Mouse (Mus musculus) testis, postnatal 10 days (tissue): ENCODE results near the gene Slc41a3.

Experiments used
- DNase-seq: peaks from one replicate; pipeline ENCODE4 v3.0.0; 2021; ENCODE audit warnings: low spot score

Gene Slc41a3

DNA sequence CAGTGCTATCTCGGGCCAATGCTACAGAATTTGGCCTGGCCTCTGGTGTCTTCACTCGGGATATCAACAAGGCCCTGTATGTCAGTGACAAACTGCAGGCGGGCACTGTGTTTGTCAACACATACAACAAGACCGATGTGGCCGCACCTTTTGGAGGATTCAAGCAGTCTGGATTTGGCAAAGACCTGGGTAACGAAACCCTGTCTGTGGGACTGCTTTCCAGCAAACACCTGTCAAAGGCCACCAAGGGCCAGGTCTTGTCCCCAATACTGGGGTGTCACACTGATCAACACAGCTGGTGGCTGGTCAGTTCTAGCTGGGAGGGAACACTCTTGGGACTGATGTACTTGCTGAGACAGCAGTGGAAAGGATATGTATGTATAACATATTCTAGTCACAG, 6.3 kb upstream of the Slc41a3 start:
- DNase-seq: no peak

DNA sequence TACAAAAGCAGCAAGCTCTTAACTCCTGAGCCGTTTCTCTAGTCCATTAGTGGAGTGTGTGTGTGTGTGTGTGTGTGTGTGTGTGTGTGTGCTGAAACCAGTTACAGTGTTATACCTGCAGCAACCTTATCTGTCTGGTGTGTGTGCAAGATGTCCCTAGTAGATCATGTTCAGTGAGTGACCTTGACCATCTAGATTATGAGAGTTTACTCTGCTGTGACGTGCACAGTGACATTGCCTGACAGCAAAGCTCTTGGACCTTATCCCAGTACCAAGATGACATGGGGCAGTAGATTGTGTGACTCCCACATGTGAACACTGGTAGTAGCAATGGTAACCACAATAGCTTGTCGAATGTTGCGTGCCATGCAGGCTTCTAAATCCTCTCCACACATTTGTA, 4.2 kb upstream of the Slc41a3 start:
- no peak for DNase-seq

DNA sequence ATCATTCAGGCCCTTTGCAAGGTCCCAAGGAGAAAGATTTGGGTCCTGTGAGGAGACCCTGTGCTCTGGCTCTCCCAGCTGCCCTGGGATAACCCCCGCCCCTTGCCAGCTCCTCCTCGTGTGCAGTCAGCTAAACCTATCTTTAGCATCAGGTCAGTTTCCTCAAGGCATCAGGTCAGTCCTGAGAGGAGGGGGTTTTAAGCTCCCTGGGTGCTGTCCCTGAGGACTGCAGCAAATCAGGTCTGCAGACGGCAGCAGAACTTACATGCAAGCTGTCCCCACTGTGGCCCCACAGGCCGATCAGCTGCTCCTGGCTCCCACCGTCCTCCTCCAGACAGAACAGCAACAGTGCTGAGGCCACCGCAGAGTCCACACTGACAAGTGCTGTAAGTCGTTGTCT, 2.8 kb upstream of the Slc41a3 start:
- no peak for DNase-seq

DNA sequence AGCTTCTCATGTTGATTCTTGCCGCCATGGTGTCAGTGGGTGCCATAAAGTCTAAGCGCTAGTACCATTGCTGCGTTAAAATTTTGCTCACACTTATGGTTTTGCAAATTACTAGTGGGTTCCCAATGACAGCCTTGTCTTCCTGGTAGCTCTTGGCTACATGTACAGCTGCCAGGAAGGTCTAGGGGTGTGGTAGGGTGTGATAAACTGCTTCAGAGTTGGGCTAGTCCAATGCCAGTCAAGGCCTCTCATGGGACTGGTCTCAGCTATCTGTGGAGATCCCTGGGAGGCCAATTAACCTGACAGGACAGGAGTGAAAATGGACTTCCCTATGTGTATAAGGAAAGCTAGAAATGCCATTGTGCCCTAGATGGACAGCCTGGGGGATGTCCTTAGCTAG, 2.2 kb upstream of the Slc41a3 start:
- DNase-seq: no peak

DNA sequence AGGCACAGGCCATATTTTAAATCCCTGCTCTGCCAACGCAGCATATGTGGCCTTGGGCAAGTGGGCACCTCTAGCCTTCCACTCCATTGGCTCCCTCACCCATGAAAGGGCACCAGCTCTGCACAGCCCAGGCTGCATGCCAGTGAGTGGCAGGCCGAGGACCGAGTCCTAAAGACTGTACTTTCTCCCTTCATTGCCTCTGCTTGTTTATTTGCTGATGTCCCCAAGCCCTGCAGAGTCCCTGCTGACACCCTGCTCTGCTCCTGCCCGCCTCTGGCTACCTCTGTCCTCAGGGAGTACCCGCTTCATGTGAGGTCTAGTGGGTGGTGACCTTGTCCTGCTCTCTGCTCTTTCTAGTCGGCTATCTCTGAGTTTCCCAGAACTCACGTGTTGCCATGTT, 1.4 kb upstream of the Slc41a3 start:
- DNase-seq: no peak

DNA sequence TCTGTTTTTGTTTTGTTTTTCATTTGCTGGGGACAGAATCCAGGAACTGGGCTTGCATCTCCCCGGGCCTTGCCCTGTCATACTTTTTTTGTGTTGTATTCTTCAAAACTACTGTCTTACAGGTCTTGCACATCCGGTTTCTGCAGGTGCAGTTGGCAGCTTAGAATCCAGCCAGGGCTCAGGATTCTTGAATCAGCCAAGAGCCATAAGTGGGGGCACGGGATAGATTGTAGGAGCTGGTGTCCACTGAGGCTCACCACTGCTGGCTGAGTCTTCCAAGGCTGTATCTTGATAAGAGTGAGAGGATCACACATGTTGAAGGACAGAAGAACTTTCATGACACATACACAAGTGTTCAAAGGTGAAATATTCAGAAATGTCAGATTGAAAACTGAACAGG, 395 bp upstream of the Slc41a3 start:
- DNase-seq: no peak

DNA sequence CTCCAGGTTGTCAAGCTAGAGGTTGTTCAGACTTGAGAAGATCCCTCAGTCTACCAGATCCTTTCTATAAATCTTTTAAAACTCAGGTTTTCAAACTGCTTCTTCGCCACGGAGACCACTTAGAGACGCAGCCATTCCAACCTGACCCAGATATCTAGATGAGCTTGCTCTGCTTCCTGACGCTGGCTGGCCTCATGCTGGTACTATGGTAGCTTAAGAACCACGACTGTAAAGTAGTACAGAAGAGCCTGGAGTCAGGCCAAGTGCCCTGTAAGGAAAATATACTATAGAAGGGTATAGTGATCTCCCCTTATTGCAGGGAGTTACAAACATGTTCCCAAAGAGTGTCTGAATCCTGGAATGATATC, 757 bp downstream of the Slc41a3 start:
- DNase-seq: no peak

DNA sequence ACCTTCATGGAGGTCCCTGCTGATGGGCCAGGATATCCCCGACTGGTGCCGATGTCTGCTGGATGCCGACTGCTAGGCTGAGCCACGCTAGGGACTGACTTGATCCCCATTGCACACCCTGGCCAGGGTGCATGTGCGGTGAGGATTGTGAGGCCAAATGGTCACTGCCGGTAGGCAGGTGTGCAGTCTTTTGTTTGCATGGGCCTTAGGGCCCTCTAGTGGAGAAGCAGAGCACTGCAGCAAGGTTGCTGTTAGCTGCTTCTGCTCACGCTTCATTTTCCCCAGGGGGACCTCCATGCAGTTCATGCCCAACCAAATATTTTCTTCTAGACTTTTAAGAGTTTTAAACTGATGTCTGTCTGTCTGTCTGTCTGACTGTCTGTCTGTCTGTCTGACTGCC, 2.0 kb downstream of the Slc41a3 start:
- peak; percentile 78 for DNase-seq

DNA sequence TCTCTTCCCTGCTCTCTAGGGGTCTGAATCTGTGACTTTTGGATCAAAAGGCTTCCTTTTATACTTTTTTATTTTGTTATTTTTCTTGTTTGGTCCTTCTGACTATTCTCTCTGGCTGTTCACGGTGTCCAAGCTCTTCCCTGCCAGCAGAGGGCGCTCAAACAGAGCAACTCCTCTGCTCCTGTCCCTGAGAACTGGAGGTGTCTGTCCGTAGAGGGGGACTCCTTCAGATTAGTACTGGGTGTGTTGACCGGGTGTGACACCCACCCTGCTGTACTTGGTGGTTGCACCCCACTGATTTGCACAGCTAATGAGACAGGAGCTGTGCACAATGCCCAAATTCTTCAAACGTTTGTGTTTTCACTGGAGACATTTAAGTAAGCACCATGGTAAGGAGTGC, 2.7 kb downstream of the Slc41a3 start:
- peak; percentile 83 for DNase-seq

DNA sequence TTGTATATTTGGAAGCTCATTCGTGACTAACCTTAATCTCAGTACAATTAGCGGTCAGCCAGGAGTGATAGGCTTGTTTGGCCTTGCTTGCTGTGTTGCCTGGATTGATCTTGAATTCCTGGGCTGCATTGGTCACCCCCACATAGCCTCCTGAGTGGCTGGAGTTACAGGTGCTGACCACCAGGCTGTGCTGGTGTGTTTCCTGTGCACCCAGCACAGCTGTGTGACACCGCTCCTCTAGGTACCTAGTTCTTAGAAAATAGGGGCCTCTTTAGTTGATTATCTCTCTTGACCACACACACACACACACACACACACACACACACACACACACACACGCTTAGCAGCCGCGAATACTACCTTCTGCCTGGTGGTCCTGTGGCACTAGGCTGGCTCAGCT, 3.7 kb downstream of the Slc41a3 start:
- DNase-seq: peak; percentile 64

DNA sequence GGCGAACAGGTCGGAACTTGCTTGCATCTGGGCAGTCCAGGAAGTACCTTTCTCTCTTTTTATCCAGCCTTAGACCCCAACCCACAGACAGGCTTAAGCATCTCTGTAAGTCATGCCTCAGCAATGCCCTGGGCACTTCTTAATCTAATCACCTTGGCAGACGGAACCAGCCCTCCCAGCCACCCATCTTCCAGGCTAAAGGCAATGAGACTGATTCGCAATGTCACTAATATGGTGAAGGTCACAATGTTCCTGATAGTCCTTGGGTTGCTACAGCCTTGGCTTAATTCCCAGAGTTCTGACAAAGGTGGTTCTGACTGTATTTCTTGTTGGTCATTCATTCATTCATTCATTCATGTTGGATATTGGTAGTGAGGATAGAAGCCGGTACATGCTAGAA, 5.7 kb downstream of the Slc41a3 start:
- no peak for DNase-seq

DNA sequence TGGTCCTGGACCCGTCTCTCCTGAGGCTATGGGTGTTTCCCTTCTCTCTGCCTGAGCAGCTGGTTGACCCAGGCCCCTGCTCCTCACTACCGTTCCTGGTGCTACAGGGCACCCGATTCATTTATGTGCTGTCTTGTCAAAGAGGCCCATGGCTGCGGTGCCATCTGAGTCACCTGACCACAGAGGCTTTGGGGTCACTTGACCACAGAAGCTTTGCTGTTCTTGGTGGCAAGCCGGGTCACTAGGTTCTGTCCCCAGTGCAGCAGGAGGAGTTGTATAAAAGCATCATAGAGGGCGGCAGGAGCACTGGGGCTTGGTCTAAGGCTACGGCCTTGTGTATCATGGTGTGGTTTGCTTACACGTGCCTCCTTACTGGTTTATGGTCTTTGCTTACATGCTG, 8.8 kb downstream of the Slc41a3 start:
- DNase-seq: no peak

DNA sequence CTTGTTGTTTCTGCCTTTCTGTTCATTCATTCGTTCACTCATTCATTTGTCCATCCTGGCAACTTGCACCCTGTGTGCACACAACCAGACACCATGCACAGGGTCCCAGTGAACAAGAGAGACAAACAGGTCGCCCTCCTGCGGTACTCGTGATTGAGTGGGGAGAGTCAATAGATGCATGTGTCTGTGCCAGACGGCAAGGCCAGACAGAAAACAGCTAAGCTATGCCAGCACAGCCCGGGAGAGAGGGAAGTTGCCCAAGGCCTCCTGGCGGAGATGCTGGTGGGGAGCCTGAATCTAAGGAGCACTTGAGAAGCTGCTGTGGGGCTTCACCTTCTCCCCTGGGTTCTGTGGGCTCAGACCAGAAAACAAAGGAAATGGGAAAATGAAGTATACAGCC, 10.8 kb downstream of the Slc41a3 start:
- DNase-seq: no peak

DNA sequence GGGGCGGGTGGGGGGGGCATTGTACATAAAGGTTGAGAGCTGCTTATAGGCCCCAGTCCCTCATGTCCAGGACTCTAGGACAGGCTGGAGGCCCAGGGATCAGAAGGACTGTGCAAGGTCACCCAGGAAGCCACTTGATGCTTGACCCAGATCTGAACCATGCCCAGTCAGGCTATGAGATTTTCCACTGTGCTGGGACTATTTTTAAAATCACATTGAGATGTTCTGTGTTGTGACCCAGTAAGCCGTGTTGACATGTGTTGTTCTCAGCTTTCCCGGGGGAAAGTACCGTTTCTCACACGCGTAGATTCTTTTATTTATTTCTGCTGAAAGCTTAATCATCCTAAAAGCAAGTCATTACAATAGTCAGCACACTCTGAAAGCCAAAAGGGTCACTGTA, 11.5 kb downstream of the Slc41a3 start:
- DNase-seq: no peak

DNA sequence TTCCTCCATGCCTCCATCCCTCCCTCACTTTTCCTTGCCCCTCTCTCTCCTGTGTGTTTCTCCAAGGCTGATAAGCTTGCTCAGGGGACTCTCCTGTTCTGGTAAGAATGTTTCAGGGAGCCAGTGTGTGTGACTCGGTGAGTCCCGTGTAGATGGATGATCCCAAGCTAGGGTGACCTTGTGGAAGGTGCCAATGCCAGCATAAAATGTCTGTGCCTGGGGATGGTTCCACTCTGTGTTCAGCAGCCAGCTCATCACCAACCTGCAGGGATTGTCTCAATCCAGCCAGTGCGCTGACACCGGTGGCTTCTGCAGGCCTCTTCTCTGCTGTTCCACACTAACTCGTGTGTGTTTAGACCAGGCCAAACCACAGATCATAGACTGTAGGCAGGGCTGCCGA, 12.0 kb downstream of the Slc41a3 start:
- no peak for DNase-seq

DNA sequence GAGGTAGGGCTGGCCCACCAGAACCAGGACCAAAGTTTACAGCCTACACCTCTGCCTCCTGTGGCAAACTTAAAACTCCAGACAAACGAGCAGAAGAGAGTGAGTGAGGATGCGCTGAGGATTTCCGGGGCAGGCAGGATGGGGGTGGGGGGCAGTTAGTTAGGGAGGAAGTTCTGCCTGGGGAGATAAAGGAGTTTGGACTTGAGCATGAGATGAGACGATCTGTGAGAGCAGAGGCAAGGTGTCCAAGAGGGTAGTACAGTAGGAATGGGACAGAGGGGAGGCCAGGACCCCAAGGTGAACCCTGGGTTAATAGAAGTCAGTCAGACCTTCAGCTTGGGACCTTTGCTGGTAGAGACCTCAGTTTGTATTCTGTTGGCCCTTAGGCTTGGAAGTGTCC, 13.7 kb downstream of the Slc41a3 start:
- DNase-seq: no peak

DNA sequence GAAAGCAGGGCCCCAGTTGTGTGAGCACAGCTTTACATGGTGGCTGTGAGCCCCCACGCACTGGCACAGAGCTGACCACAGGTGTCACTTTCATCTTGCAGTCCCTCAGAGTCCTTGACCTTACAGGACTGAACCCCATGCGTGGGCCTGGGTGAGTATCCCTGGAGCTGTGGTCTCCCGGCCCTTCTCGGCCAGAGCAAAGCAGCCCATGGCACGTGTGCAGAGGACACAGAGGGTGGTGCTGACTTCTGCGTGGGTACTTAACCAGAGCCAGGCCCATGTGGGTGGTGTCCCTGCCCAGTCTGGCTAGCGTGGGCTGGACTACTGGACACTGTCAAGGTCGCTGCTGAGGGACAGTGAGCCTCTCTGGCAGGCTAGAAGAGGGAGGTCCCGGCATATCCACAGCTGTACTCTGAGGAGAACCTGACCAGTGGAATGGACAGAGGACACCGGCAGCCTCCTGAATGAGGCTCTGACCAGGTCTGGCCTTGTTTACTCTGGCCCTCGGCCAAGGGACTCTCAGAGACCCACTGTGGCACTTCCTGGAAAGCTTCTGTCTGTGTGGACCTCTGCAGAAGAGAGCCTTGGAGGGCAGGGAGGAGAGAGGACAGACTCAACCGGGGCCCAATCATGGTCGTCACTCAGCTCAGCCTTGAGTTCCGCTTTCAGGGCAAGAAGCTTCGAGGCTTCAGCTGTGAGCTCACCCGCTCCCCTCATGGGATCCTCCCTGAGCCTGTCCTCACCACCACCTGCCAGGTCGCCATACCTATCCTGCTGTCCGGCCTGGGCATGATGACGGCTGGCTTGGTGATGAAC, 14.5 kb downstream of the Slc41a3 start:
- peak; percentile 75 for DNase-seq

DNA sequence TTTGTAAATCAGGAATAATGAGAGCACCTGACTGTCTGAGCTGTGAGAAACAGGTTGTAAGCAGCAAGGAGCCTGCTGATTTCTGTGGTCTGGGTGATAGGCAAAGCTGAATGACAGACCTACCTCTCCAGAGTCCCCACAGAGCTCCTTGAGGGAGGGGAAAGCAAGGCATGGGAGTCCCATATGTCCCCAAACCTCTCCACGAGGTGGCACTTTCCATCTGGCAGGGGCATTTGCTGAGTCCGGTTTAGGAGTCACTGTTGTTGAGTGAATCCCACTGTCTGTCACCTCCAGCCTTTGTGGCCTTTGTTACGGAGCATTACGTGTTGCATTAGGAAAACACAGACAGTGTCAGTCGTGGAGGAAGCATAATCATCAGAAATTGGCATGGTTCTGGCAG, 15.4 kb downstream of the Slc41a3 start:
- no peak for DNase-seq

DNA sequence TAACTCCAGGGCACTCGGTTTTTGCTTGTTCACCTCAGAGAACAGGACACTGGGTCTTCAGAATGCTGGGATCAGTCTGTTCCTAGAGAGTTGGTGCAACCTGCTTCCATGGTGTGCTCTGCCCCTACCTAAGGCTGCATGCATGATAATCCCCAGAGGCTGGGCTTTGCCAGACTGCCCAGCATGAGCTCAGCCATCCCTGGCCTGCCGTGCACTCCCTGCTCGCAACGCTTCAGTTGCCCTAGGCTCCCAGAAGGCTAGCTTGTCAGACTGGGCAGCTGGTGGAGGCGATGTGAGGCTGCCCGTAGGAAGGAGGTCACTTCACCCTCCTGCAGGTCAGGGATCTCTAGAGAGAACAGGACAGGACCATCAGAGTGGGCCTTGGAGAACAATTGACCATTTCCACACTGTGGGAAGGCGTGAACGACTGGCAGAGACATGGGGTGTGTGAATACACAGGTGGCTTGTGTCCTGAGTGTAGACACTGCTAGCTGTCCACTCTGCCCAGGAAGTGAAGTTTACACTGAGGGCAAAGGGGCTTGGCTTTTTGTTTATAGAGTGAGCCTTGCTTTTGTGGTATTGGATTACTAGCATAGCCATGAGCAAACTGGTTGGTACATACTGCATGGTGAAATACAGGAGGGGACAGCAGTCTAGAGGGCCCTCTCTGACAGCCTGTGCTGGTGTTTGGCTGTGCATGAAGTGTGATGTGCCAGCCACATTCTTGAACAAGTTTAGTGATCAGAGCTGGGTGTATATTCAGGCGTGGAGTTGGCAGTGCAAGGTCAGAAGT, 16.5 kb downstream of the Slc41a3 start:
- no peak for DNase-seq

DNA sequence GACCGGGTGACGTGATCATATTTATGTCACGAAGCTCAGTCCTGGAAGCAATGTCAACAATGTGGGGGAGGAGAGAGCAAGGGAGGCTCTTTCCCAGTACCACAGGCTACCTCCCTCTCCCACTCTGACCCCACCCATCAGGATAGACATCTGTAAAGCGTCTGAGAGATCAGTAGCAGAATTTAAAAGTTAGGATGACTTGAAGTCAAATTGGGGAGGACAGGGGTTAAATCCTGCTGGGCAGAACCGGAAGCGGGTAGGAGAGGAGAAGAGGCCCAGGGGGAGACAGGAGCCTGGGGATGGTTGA, 17.0 kb downstream of the Slc41a3 start:
- no peak for DNase-seq

DNA sequence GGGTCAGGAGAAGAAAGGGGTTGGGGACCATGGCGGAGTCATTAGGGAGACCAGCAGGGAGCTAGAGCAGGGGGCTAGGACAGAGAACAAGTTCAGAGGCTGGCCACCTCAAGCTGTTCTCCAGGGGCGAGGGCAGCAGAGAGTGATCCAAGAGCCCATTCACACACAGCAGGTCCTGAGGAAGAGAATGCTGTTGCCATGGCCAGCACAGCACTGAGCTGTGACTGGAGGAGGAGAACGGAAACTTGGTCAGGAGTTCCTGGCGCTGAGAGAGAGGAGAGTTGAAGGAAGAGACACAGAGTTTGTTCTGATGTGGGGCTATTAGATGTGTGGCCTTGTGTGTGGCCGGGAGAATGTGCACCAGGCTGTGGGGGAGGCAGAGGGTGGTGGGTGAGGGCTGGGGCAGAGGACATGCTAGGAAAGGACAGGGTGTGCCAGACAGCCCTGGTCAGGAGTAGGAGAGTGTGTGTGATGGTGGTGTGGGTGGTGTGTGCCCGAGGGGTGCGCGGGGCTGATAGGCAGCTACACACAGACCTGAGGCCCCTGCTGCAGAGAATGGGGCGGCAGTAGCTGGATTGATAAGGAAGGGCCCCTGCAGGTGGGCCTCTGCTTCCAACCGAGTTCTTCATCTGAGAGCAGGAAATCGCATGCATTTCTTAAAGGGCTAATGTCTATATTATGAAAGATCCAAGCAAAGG, 18.4 kb downstream of the Slc41a3 start:
- DNase-seq: peak; percentile 64

DNA sequence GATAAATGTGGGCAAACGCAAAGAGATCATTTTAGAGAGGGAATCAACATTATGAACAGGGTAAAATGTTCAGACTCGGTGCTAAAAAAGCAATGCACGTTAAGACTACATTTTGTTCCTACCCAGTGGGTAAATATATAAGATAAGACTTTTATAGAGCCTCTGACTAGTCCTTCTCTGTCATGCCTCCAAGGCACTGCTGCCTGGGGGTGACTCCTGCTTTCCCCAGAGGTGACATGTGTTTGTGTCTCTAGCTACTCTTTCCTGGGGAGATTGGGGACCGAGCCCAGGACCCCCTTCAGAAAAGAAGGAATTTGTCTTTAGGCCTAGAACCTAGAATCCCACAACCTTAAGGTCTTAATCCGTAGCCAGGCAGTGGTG, 18.9 kb downstream of the Slc41a3 start:
- no peak for DNase-seq

DNA sequence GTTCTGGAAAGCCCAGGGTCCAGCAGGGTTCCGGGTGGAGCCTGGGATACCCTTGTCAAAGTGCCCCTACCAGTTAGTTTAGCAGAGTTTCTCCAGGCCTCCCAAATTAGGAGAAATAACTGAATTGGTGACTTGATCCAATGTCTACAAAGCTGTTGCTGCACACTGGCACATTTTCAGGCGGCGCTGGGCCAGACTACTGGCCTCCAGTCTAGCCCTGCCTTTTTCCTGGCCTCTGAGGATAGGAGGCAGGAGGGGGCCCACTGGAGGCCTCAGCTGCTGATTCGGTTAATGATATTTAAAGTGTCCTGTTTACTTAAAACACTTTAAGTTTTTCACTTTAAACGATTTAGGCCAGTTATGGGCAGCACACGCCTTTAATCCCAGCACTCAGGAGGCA, 19.7 kb downstream of the Slc41a3 start:
- peak; percentile 77 for DNase-seq
